Mouse (Mus musculus) erythroid progenitor cell, adult 5-6 weeks (primary cell): ENCODE data around the gene Ntn5. TPM values are rescaled to one million over a fixed set of nuclear protein-coding genes. Genes with fewer than 3 reads are reported as not detected.

Source experiments
- ATAC-seq: replicated peaks from 2 replicates; pipeline ENCODE4 v1.8.0; 2016; ENCODE audit warnings: moderate number of reproducible peaks, mild to moderate bottlenecking, moderate TSS enrichment, inconsistent platforms; ENCODE audit not compliant: poor library complexity, low FRiP score, severe bottlenecking
- total RNA-seq, 2 experiments: library from RNA; stranded (forward) in 1 of 2; stranded (reverse) in 1 of 2; fragments of 150-400 nt in 1 of 2; fragments of 186-747, 209-891 nt in 1 of 2; gene quantifications; 2 replicates each; pipeline versions ENCODE4 v1.2.3 to v1.2.4; 2015 to 2017; ENCODE audit warnings: low replicate concordance in 2 of 2

The Ntn5 gene
- total RNA-seq, 2 experiments from 2014 or later = not detected

DNA sequence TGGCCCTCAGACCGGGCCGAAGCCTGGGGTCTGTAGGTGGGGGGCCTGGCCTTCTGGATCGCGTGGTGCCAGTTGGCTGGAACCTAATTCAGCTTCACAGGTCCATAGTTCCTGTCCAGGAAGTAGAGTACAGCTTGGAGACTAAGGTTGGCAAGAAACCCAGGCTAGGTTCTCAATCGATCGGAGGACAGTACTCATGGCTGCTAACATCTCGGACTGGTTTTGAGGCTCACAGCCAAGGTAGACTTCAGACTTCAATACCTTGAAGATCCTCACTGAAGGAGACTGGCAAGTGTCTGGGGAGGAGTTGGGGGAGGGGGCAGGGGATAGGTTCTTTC lies 37.4 kb downstream of the Ntn5 start:
- no peak for ATAC-seq

DNA sequence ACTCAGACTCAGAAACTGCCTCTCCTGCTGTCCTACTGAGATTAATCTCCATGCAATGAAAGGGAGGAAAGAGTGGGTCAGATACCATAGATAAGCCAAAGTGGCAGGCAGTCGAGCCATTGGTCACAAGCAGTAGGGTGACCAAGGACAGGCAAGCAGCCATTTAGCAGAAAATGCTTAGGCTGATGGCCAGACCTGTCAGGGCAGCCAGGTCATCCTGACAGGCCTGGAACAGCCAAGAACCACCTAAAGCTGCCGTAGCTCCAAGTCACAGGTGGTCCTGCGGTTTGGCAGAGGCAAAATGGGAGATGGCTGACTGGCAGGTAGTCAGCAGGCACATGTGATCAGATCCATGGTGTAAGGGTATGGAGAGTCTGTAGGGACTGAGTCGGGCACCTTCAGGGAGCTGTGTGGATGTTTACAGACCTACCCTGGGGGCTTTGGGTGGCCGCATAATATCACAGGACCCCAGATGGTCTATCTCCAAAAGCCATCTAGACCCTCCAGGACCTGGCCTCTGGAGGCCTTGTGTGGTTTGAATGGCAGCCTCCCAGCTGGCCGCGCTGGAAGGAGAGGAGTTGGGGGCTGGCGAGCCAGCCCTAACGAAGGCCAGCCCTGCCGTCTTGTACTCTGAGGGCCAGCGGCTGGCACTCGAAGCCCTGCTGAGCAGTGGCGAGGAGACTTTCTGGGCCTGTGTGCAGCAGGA lies 38.0 kb downstream of the Ntn5 start:
- ATAC-seq = no peak

DNA sequence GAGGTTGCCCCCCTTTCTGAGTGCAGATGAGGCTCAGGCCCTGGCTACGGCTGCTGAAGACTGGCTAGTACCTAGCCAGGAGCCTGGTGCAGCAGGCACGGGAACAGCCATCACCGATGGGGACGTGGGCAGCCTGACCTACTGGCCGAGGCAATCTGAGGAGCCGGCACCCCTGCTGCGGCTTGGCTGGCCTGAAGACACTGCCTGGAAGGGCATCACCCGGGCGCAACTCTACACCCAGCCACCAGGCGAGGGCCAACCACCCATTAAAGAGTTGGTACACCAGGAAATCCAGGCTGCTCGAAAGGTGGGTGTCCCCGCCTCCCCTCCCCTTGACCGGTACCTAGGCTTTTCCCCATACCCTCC lies 38.5 kb downstream of the Ntn5 start:
- no peak for ATAC-seq

- ATAC-seq = no peak
These were observed 39.5 kb downstream of the Ntn5 start for GRCm38 (mm10) chr7:45723301-45723700.

- ATAC-seq = no peak
These were observed 40.0 kb downstream of the Ntn5 start for GRCm38 (mm10) chr7:45723781-45724180.

- no peak for ATAC-seq
These were observed 41.3 kb downstream of the Ntn5 start for GRCm38 (mm10) chr7:45725151-45725550.

DNA sequence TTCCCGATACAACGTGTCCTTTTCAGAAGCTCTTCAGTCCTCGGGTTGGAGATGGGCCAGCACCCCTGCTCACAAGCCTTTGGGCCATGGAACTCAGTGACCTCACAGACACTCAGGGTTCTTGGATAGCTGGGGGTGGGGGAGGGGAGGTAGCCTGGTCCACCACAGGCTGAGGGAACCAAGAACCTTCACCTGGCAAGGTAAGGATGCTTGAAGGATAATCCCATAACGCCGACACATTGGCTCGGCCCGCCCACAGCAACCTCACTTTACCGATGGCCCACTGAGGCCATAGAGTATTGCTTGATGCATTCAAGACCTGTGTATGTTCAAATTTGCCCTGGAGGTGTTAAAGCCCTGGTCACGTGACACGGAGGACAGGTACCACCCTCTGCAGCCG lies 41.9 kb downstream of the Ntn5 start, which contains the start of gene Spaca4:
Spaca4 (minus strand) TSS at position 101 of the 400 bp plus-strand sequence.
- ATAC-seq = no peak

GRCm38 (mm10) chr7:45726419-45726818 lies 42.6 kb downstream of the Ntn5 start:
- ATAC-seq = no peak

- no peak for ATAC-seq
These were observed 43.8 kb downstream of the Ntn5 start for GRCm38 (mm10) chr7:45727625-45728024.

DNA sequence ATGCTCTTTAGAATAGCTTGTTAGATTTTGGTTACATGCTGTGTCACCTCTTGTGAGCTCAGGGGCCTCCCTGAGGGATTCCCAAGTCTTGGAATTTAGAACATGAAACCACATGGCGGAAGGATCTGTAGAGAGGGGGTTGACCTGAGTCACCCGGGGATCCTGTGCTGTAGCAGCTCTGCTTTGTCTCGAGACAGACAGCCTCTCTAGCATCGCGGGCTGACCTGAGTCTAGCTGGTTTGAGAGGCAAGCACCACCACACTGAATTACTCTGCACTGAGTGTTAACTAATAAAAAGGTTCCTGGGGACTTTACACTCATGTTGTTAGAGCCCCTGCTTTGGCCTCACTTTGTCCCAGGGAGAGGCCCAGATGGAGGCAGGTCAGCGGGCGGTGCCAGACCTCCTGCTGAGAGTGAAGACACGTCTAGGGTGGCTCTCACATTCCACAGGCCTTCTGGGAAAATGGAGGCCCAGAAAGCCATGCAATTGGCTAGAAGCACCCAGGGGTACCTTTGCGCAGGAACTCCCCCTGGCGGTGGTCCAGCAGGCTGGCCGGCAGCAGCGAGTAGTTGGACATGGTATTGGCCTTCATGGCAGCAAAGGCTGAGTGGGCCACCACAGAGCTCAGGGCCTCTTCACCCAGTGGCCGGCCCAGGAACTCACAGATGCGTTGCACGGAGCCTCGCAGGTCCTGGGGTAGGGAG lies 47.1 kb downstream of the Ntn5 start:
- peak; percentile 48; the same call in 1 of the 2 replicates for ATAC-seq

DNA sequence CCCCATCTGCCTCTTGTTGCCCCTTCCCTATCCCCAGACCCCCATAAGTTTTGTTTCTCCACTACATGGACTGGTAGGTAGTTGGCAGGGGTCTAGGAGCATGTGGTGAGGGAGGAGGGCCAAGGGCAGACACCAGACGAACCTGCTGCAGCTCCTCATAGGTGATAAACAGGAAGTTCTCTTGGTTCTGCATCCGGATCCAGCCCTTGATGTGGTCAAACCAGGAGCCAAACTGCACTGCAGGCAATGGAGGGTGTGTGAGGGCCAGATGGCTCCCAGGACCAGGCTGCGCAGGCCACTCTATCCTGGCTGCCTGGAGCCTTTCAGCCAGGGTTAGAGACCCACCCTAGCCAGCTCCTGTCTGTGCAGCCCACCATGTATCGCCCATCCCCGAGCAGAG lies 49.7 kb downstream of the Ntn5 start:
- no peak for ATAC-seq

- peak; percentile 88 for ATAC-seq
These were observed 55.4 kb downstream of the Ntn5 start for GRCm38 (mm10) chr7:45739162-45739763.

DNA sequence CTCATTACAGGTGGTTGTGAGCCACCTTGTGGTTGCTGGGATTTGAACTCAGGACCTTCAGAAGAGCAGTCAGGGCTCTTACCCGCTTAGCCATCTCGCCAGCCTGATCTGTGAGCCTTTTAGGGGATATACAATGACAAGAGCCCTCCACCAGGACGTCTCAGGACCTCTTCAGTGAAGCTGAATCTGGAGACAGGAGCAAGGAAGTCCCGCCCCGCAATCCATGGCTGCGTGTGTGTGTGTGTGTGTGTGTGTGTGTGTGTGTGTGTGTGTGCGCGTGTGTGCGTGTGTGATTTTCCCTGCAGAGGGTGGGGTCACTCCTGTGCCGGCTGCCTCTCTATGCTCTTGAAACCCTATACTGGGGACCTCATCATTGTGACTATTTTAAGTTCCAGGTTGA lies 56.0 kb downstream of the Ntn5 start:
- ATAC-seq = no peak

- no peak for ATAC-seq
These were observed 57.5 kb downstream of the Ntn5 start for GRCm38 (mm10) chr7:45741308-45741707.

DNA sequence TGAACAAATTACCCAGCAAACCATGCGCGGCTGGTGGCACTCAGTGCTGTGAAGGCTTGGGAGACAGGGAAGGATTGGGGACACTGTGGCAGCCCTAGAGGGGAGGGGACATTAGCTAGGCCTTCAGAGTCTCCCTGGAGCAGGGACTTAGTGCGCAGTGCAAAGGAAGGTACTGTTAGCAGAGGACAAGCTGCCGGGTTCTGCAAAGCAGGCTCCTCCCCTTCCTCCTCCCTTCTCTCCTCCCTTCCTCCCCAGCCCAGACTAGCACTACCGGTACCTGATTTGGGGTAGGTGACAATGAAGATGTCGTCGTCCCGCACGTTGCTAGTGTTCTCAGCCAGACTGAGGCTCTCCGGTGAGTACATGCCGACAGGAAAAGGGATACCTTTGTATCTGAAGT lies 58.0 kb downstream of the Ntn5 start:
- ATAC-seq = no peak

- ATAC-seq = no peak
These were observed 58.5 kb downstream of the Ntn5 start for GRCm38 (mm10) chr7:45742338-45742737.

Other genes with a start within 250 kb of the Ntn5 start
Only the 30 nearest of the 36 such genes appear.
- 0.84 TPM in 1 of 2 replicates, not detected in the other for gene Tulp2, start 202.1 kb upstream of the Ntn5 start, total RNA-seq (2015; ENCODE audit: low replicate concordance)
- gene Tulp2, start 202.1 kb upstream of the Ntn5 start, total RNA-seq (2017; ENCODE audit: low replicate concordance) = not detected in 2 replicates
- not detected in 2 replicates for gene Gm45808, start 197.2 kb upstream of the Ntn5 start, total RNA-seq (2015; ENCODE audit: low replicate concordance)
- gene Gm45808, start 197.2 kb upstream of the Ntn5 start, total RNA-seq (2017; ENCODE audit: low replicate concordance) = 4.9 TPM in 1 of 2 replicates, not detected in the other
- 0.42 and 3.6 TPM in 2 replicates for gene Dhdh, start 195.2 kb upstream of the Ntn5 start, total RNA-seq (2015; ENCODE audit: low replicate concordance)
- gene Dhdh, start 195.2 kb upstream of the Ntn5 start, total RNA-seq (2017; ENCODE audit: low replicate concordance) = 1.0 and 1.6 TPM in 2 replicates
- gene Nucb1, start 173.6 kb upstream of the Ntn5 start, total RNA-seq (2015; ENCODE audit: low replicate concordance) = 164 and 168 TPM in 2 replicates
- 789 and 905 TPM in 2 replicates for gene Nucb1, start 173.6 kb upstream of the Ntn5 start, total RNA-seq (2017; ENCODE audit: low replicate concordance)
- 814 and 867 TPM in 2 replicates for gene Ppp1r15a, start 157.8 kb upstream of the Ntn5 start, total RNA-seq (2015; ENCODE audit: low replicate concordance)
- 569 and 633 TPM in 2 replicates for gene Ppp1r15a, start 157.8 kb upstream of the Ntn5 start, total RNA-seq (2017; ENCODE audit: low replicate concordance)
- gene Plekha4, start 157.7 kb upstream of the Ntn5 start, total RNA-seq (2015; ENCODE audit: low replicate concordance) = 7.2 TPM in 1 of 2 replicates, not detected in the other
- gene Plekha4, start 157.7 kb upstream of the Ntn5 start, total RNA-seq (2017; ENCODE audit: low replicate concordance) = 0.08 and 0.90 TPM in 2 replicates
- gene Hsd17b14, start 129.1 kb upstream of the Ntn5 start, total RNA-seq (2015; ENCODE audit: low replicate concordance) = not detected in 2 replicates
- not detected in 2 replicates for gene Hsd17b14, start 129.1 kb upstream of the Ntn5 start, total RNA-seq (2017; ENCODE audit: low replicate concordance)
- gene Bcat2, start 113.9 kb upstream of the Ntn5 start, total RNA-seq (2015; ENCODE audit: low replicate concordance) = 8.4 and 17.7 TPM in 2 replicates
- gene Bcat2, start 113.9 kb upstream of the Ntn5 start, total RNA-seq (2017; ENCODE audit: low replicate concordance) = 4.0 and 22.0 TPM in 2 replicates
- not detected in 2 replicates for gene Fgf21, start 68.5 kb upstream of the Ntn5 start, total RNA-seq (2015; ENCODE audit: low replicate concordance)
- not detected in 2 replicates for gene Fgf21, start 68.5 kb upstream of the Ntn5 start, total RNA-seq (2017; ENCODE audit: low replicate concordance)
- gene Fut1, start 66.7 kb upstream of the Ntn5 start, total RNA-seq (2015; ENCODE audit: low replicate concordance) = not detected in 2 replicates
- gene Fut1, start 66.7 kb upstream of the Ntn5 start, total RNA-seq (2017; ENCODE audit: low replicate concordance) = not detected in 2 replicates
- not detected in 2 replicates for gene Izumo1, start 62.2 kb upstream of the Ntn5 start, total RNA-seq (2015; ENCODE audit: low replicate concordance)
- not detected in 2 replicates for gene Izumo1, start 62.2 kb upstream of the Ntn5 start, total RNA-seq (2017; ENCODE audit: low replicate concordance)
- gene Rasip1, start 56.5 kb upstream of the Ntn5 start, total RNA-seq (2015; ENCODE audit: low replicate concordance) = not detected in 2 replicates
- not detected in 2 replicates for gene Rasip1, start 56.5 kb upstream of the Ntn5 start, total RNA-seq (2017; ENCODE audit: low replicate concordance)
- gene Mamstr, start 44.0 kb upstream of the Ntn5 start, total RNA-seq (2015; ENCODE audit: low replicate concordance) = not detected in 2 replicates
- not detected in 2 replicates for gene Mamstr, start 44.0 kb upstream of the Ntn5 start, total RNA-seq (2017; ENCODE audit: low replicate concordance)
- gene Fut2, start 17.6 kb upstream of the Ntn5 start, total RNA-seq (2015; ENCODE audit: low replicate concordance) = not detected in 2 replicates
- not detected in 2 replicates for gene Fut2, start 17.6 kb upstream of the Ntn5 start, total RNA-seq (2017; ENCODE audit: low replicate concordance)
- not detected in 2 replicates for gene Sec1, start 10.4 kb downstream of the Ntn5 start, total RNA-seq (2015; ENCODE audit: low replicate concordance)
- gene Sec1, start 10.4 kb downstream of the Ntn5 start, total RNA-seq (2017; ENCODE audit: low replicate concordance) = not detected in 2 replicates
- gene Car11, start 15.8 kb downstream of the Ntn5 start, total RNA-seq (2015; ENCODE audit: low replicate concordance) = not detected in 2 replicates
- gene Car11, start 15.8 kb downstream of the Ntn5 start, total RNA-seq (2017; ENCODE audit: low replicate concordance) = not detected in 2 replicates
- 1.3 and 2.5 TPM in 2 replicates for gene Dbp, start 21.1 kb downstream of the Ntn5 start, total RNA-seq (2015; ENCODE audit: low replicate concordance)
- gene Dbp, start 21.1 kb downstream of the Ntn5 start, total RNA-seq (2017; ENCODE audit: low replicate concordance) = 1.7 and 2.6 TPM in 2 replicates
- 522 and 544 TPM in 2 replicates for gene Rpl18, start 31.4 kb downstream of the Ntn5 start, total RNA-seq (2015; ENCODE audit: low replicate concordance)
- 281 and 297 TPM in 2 replicates for gene Rpl18, start 31.4 kb downstream of the Ntn5 start, total RNA-seq (2017; ENCODE audit: low replicate concordance)
- gene Sphk2, start 34.0 kb downstream of the Ntn5 start, total RNA-seq (2015; ENCODE audit: low replicate concordance) = 9.6 and 12.6 TPM in 2 replicates
- gene Sphk2, start 34.0 kb downstream of the Ntn5 start, total RNA-seq (2017; ENCODE audit: low replicate concordance) = 4.8 and 9.4 TPM in 2 replicates
- gene Fam83e, start 37.2 kb downstream of the Ntn5 start, total RNA-seq (2015; ENCODE audit: low replicate concordance) = not detected in 2 replicates
- not detected in 2 replicates for gene Fam83e, start 37.2 kb downstream of the Ntn5 start, total RNA-seq (2017; ENCODE audit: low replicate concordance)
- not detected in 2 replicates for gene Spaca4, start 41.8 kb downstream of the Ntn5 start, total RNA-seq (2015; ENCODE audit: low replicate concordance)
- gene Spaca4, start 41.8 kb downstream of the Ntn5 start, total RNA-seq (2017; ENCODE audit: low replicate concordance) = not detected in 2 replicates
- not detected in 2 replicates for gene Lmtk3, start 99.7 kb downstream of the Ntn5 start, total RNA-seq (2015; ENCODE audit: low replicate concordance)
- gene Lmtk3, start 99.7 kb downstream of the Ntn5 start, total RNA-seq (2017; ENCODE audit: low replicate concordance) = not detected in 2 replicates
- gene Sult2b1, start 100.6 kb downstream of the Ntn5 start, total RNA-seq (2015; ENCODE audit: low replicate concordance) = not detected in 2 replicates
- gene Sult2b1, start 100.6 kb downstream of the Ntn5 start, total RNA-seq (2017; ENCODE audit: low replicate concordance) = not detected in 2 replicates
- 20.5 and 29.8 TPM in 2 replicates for gene Cyth2, start 130.6 kb downstream of the Ntn5 start, total RNA-seq (2015; ENCODE audit: low replicate concordance)
- gene Cyth2, start 130.6 kb downstream of the Ntn5 start, total RNA-seq (2017; ENCODE audit: low replicate concordance) = 43.8 and 48.9 TPM in 2 replicates
- not detected in 2 replicates for gene Kcnj14, start 140.8 kb downstream of the Ntn5 start, total RNA-seq (2015; ENCODE audit: low replicate concordance)
- not detected in 2 replicates for gene Kcnj14, start 140.8 kb downstream of the Ntn5 start, total RNA-seq (2017; ENCODE audit: low replicate concordance)
- 2.5 and 2.9 TPM in 2 replicates for gene Grwd1, start 146.9 kb downstream of the Ntn5 start, total RNA-seq (2015; ENCODE audit: low replicate concordance)
- 0.23 and 4.0 TPM in 2 replicates for gene Grwd1, start 146.9 kb downstream of the Ntn5 start, total RNA-seq (2017; ENCODE audit: low replicate concordance)
- 55.9 and 91.4 TPM in 2 replicates for gene Kdelr1, start 188.8 kb downstream of the Ntn5 start, total RNA-seq (2015; ENCODE audit: low replicate concordance)
- gene Kdelr1, start 188.8 kb downstream of the Ntn5 start, total RNA-seq (2017; ENCODE audit: low replicate concordance) = 31.2 and 39.1 TPM in 2 replicates
- not detected in 2 replicates for gene Grin2d, start 194.4 kb downstream of the Ntn5 start, total RNA-seq (2015; ENCODE audit: low replicate concordance)
- not detected in 2 replicates for gene Grin2d, start 194.4 kb downstream of the Ntn5 start, total RNA-seq (2017; ENCODE audit: low replicate concordance)
- gene Syngr4, start 212.7 kb downstream of the Ntn5 start, total RNA-seq (2015; ENCODE audit: low replicate concordance) = not detected in 2 replicates
- 1.3 TPM in 1 of 2 replicates, not detected in the other for gene Syngr4, start 212.7 kb downstream of the Ntn5 start, total RNA-seq (2017; ENCODE audit: low replicate concordance)
- gene Tmem143, start 212.9 kb downstream of the Ntn5 start, total RNA-seq (2015; ENCODE audit: low replicate concordance) = 0.84 and 1.1 TPM in 2 replicates
- 4.0 and 4.6 TPM in 2 replicates for gene Tmem143, start 212.9 kb downstream of the Ntn5 start, total RNA-seq (2017; ENCODE audit: low replicate concordance)